Mouse (Mus musculus): ENCODE data around the gene Sirpb1b. TPM values are rescaled to one million over a fixed set of nuclear protein-coding genes. Genes with fewer than 3 reads are reported as not detected.

The Sirpb1b gene
- polyA plus RNA-seq, 1 experiment, result 13.3 TPM

Other genes starting within 250 kb of the Sirpb1b start
- 3.8 and 11.8 TPM in 2 replicates for gene Gm9733, start 242.8 kb downstream of the Sirpb1b start, polyA plus RNA-seq (2011; ENCODE audit: insufficient read depth, insufficient read length, low replicate concordance, missing spikeins)
- gene Sirpb1a, start 148.5 kb downstream of the Sirpb1b start, polyA plus RNA-seq (2011; ENCODE audit: insufficient read depth, insufficient read length, low replicate concordance, missing spikeins), result 4.0 TPM in 1 of 2 replicates, not detected in the other